Mouse (Mus musculus): ENCODE data around the gene Plppr3.

- TF ChIP-seq POLR2A (IDR thresholded peaks at IDR 0.05; ENCODE audit: insufficient read length, low read depth) (no peak), MAX (IDR thresholded peaks at IDR 0.05; ENCODE audit: low read depth) (no peak), USF1 (IDR thresholded peaks at IDR 0.05; ENCODE audit: low read depth) (no peak)
Measured at GRCm38 (mm10) chr10:79862049-79862788, 12.2 kb downstream of the Plppr3 start.

All from myocyte (in vitro differentiated cells).